Mouse (Mus musculus): Measurements from ENCODE around the gene Gm5169. TPM values are rescaled to one million over a fixed set of nuclear protein-coding genes. Genes with fewer than 3 reads are reported as not detected.
"Not testable (repeated sequence)": the region's sequence is repeated elsewhere in the genome, so short reads cannot be mapped to it uniquely, and the experiment has no call there.

Gm5169 gene
- total RNA-seq (2021) = not detected
- long read RNA-seq, experiment 1 = 0 reads
- long read RNA-seq, experiment 2 = 0 reads

GRCm38 (mm10) chrX:25301355-25301754, at the start of gene Gm5169:
TSS of gene Gm5169 (minus strand) at chrX:25301455.
- DNase-seq (ENCODE audit: low spot score in 2 of 2) = not testable (repeated sequence)

GRCm38 (mm10) chrX:25347424-25347823, 46.2 kb upstream of the Gm5169 start:
- not testable (repeated sequence) for DNase-seq (ENCODE audit: low spot score in 2 of 2)

Measured in adrenal gland, adult 18-20 months (tissue).